Mouse (Mus musculus) induced T-regulatory cell, adult 2 months (primary cell): ENCODE data around the gene Atrnl1.

Experiments
- DNase-seq: peaks from one replicate; pipeline ENCODE4 v3.0.0-alpha.2; 2012; ENCODE audit warnings: low read depth

Gene Atrnl1

GRCm38 (mm10) chr19:58117595-58117994, 506.8 kb downstream of the Atrnl1 start:
- DNase-seq, result no peak

- DNase-seq, result peak; percentile 19
These were observed 507.5 kb downstream of the Atrnl1 start for GRCm38 (mm10) chr19:58118141-58118835.

GRCm38 (mm10) chr19:58118864-58119263, 508.0 kb downstream of the Atrnl1 start:
- DNase-seq, result no peak

DNA sequence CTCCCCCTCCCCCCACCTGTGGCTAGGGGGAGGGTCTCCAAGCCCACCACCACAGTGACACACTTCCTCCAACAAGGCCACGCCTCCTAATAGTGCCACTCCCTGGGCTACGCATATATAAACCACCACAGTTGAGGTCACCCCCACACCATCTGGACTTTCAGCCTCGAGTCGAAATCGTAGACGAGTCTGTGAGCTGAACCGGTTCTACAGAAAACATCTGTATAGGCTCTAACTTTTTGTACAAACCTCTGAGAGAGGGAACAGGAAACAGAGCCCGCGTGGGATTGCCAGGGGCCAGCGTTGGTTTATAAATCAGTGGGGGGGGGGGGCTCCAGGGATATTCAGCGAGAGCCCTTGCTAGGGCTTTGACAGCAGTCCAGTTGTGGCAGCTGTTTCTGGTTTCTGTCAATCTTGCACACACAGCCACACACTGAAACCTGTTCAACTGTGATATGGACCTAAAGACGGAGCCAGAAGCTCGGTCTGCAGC, 508.9 kb downstream of the Atrnl1 start:
- no peak for DNase-seq

DNA sequence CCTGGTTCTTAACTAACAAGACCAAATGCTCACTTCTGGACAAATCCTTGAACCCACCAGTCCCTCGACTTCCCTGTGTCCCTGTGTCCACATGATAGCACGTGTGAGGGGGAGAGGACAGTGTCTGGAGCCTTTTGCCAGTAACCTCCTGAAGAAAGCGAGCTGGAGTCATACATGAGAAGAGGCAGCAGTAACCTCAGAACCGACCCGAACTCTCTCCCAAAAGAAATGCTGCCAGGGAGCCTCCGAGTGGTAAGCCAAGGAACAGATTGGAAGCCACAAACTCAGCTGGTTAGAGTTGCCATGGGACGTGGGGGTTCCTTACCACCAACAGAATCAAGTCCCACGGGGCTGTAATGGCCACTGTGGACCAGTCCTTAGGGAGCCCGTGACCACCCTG, 509.8 kb downstream of the Atrnl1 start:
- no peak for DNase-seq

GRCm38 (mm10) chr19:58121628-58122027, 510.8 kb downstream of the Atrnl1 start:
- no peak for DNase-seq

- no peak for DNase-seq
These were observed 512.8 kb downstream of the Atrnl1 start for GRCm38 (mm10) chr19:58123620-58124019.

DNA sequence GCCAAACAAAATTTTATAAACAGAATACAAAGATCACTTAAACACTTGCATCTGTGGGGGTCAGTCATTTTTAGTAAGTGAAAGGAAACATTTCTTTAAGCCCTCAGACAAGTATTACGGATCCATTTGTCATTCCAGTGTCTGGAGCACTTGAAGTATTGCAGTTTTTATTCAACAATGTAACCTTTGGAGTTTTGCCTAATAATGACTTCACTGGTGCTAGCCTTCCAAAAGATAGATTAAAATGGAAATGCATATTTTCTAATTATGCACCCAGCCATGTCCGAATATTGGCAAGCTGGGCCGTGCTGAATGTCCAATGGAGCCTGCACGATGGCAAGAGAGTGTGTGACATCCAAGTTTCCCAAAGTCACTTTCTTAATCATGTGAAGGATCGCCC, 513.7 kb downstream of the Atrnl1 start:
- DNase-seq, result no peak

- no peak for DNase-seq
These were observed 514.2 kb downstream of the Atrnl1 start for GRCm38 (mm10) chr19:58125010-58125409.

GRCm38 (mm10) chr19:58131896-58132295, 521.1 kb downstream of the Atrnl1 start:
- no peak for DNase-seq

- DNase-seq, result no peak
These were observed 529.5 kb downstream of the Atrnl1 start for GRCm38 (mm10) chr19:58140191-58140784.

- DNase-seq, result peak; percentile 67
These were observed 533.1 kb downstream of the Atrnl1 start for GRCm38 (mm10) chr19:58143853-58144454.

DNA sequence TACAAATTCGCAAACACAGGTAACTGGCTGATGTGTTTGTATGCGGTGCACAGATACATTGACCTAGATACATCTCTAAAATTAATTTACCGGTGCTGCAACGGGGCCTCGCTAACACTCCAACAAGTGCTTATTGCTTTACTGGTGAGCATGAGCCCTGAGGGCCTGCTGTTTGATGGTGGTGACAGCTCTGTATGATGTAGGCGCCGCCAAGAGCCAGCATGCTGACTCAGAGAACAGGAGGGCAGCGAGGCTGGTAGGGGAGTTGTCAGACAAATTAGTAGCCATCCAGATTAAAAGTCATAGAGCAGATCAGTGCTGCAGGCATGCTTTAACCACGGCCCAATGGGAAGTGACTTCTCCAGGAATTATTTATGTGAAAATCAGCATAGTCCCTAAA, 534.7 kb downstream of the Atrnl1 start:
- no peak for DNase-seq

DNA sequence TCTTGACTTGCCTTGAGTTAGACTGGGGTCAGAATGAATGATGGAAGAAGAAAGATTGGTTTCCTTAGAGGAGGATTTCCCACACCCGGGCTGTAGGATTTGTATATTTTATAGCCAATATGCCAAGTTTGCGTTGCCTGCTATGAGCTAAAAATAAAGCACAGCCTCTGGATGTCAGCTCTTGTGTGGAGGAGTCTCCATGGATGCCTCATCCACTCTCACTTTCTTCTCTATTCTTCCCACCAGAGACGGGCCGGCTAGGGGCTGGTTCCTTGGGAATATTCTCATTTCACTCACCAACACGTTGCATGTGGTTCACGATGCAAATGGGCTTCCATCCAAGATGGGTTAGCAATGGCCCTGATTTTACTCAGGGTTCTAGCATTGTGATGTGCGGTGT, 540.4 kb downstream of the Atrnl1 start:
- no peak for DNase-seq

DNA sequence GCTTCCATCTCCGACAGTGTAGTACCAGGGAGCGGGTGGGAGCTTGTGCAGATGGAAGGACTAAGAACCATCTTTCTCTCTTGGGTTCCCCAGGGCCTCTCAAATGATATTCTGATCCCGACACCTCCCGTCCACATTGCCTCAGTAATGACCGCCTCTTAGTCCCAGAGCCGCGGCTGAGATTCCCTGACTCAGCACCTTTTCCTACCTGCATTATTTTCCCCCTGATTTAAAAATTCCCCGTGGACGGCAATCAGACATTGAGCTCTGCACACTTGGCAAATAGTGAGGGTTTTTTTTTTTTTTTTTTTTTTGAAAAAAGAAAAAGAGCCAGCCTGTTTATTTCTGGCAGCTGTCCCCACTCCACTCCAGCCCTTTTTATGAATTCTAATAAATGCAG, 550.7 kb downstream of the Atrnl1 start:
- DNase-seq, result no peak

DNA sequence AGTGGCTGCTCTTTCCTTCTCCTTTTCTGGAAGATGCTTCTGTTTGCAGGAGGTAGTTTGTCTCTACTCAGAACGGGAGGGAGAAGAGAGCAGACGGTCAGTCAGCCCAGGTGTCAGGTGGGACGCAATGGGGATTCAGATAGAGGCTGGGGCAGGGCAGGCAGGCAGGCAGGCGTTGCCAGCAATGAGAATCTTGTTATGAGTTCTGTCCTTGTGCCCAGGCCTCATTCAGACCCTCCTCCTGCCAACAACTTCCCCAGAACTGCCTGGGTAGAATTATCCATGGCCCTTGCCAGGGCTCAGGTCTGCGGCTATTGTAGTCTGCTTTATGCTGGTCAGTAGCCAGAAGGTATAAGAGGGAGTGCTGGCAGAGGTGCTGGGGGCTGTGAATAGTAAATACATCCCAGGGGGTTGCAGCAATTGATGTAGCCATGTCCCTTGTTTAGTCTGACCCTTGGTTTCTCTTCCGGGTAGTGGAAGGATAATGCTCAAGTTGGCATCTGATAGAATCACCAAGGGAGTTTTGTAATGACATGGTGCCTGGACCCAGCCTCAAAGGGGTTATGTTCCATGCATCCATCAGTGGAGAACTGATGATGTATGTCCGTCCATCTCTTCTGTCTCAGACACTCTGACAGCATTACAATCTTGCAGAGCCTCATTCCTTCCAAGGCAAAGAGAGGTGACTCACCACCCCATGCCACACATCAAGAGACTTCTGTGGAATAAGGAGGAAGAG, 554.2 kb downstream of the Atrnl1 start:
- no peak for DNase-seq

GRCm38 (mm10) chr19:58165635-58166015, 554.8 kb downstream of the Atrnl1 start:
- DNase-seq, result no peak

GRCm38 (mm10) chr19:58166147-58166546, 555.3 kb downstream of the Atrnl1 start:
- DNase-seq, result no peak

DNA sequence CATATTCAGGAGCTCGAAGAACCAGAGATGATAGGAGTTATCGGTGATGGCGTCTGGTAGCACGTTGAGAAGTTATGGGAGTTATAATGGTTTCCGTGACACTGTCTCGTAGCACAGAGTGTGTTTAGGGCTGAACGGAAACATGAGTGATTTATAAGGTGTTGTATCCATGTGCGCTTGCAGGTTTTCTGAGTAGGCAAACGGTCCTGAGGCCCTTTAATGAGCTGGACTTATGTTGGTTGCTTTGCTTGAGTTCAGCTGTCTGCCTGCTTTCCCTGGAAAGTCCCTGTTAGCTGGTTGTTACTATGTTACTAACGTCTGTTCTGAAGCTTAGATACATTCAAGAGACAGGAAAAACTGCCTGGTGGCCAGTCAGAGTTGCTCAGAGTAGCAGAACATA, 567.6 kb downstream of the Atrnl1 start:
- DNase-seq, result no peak

DNA sequence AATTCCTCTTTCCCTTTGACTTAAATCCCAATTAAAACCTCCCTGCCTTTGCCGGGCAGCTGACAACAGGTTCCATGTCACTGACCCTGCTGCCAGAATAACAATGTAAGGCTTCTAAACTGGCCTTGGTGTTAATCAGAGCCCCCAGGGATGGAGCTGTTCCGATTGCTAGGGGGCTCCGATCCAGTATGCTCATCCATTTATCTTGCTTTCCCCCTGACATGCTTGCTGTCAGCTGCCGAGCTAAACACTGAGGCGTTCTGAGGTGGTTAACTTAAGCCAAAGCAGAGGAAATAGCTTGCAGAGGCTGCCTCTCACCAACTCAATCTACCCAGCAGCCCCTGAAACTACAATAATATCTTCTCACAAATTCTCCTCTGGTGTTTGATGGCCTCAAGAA, 569.9 kb downstream of the Atrnl1 start:
- DNase-seq, result no peak
